Mouse (Mus musculus) heart, adult 2 months (tissue): ENCODE results near the gene Lrrc74a. TPM values are rescaled to one million over a fixed set of nuclear protein-coding genes. Genes with fewer than 3 reads are reported as not detected.
A peak's percentile ranks its signal among the peaks of the same experiment; 100 is the strongest.

Experiments
- DNase-seq, 2 experiments: peaks; one replicate each; pipeline ENCODE4 v3.0.0; 2021
- H3K27ac ChIP-seq: fragments of 200-600 bp; 2 replicates; pipeline ENCODE4 v1.8.1; 2022
- H3K27me3 ChIP-seq: fragments of 200-500 bp; 2 replicates; pipeline ENCODE4 v1.6.1; 2012; ENCODE audit warnings: mild to moderate bottlenecking, low read length, inconsistent platforms, mixed read lengths; ENCODE audit not compliant: control insufficient read depth, insufficient read depth
- H3K36me3 ChIP-seq: fragments of 200-500 bp; 2 replicates; pipeline ENCODE4 v1.6.1; 2012; ENCODE audit warnings: low read length, inconsistent platforms; ENCODE audit not compliant: control insufficient read depth, insufficient read depth
- H3K4me1 ChIP-seq: fragments of 200-500 bp; 2 replicates; pipeline ENCODE4 v1.6.1; 2011; ENCODE audit warnings: low read length; ENCODE audit not compliant: control insufficient read depth, insufficient read depth
- H3K4me3 ChIP-seq: fragments of 200-600 bp; 2 replicates; pipeline ENCODE4 v1.8.1; 2022
- H3K79me2 ChIP-seq: fragments of 200-500 bp; replicated peaks from 2 replicates; pipeline ENCODE4 v1.6.1; 2012; ENCODE audit warnings: mild to moderate bottlenecking, inconsistent platforms, low read length, moderate library complexity, mixed read lengths; ENCODE audit not compliant: control insufficient read depth, insufficient read depth
- H3K9ac ChIP-seq: fragments of 200-500 bp; 2 replicates; pipeline ENCODE4 v1.6.1; 2012; ENCODE audit warnings: low read depth, mild to moderate bottlenecking, control low read depth, inconsistent platforms, low read length, mixed read lengths
- CTCF ChIP-seq: fragments of 200-600 bp; IDR thresholded peaks from 2 replicates; pipeline ENCODE4 v1.8.1; 2022; ENCODE audit warnings: antibody characterized with exemption, mild to moderate bottlenecking, moderate library complexity
- EP300 ChIP-seq: fragments of 200-500 bp; IDR thresholded peaks from 2 replicates; pipeline ENCODE4 v1.6.1; 2011; ENCODE audit warnings: low read depth, low read length, control low read depth; ENCODE audit not compliant: insufficient read depth
- POLR2A ChIP-seq: fragments of 200-500 bp; IDR thresholded peaks from 2 replicates; pipeline ENCODE4 v1.6.1; 2011; ENCODE audit warnings: mild to moderate bottlenecking, low read depth, low read length, control low read depth; ENCODE audit not compliant: insufficient read depth
- WGBS: fragments of 180-500 bp; shearing (Covaris S2); methylation state at CpG from one replicate; pipeline ENCODE4 v1.1.7; 2018; 5-methylcytosine and 5-hydroxymethylcytosine counted together
- intact Hi-C: fragments of 180-260 bp; cut with DNase I; formaldehyde crosslinking; loops from one replicate; pipeline ENCODE4 v1.15.1; 2025
- polyA plus RNA-seq: library from polyadenylated mRNA; depleted of rRNA; stranded (reverse); fragments of >200 nt; gene quantifications from 2 replicates; pipeline ENCODE4 v1.2.3, GENCODE M21; 2012
- total RNA-seq, 2 experiments: library from RNA; stranded (reverse); gene quantifications; 2 replicates each; pipeline ENCODE4 v1.2.3; 2021

Lrrc74a gene
- total and polyA plus RNA-seq, 3 experiments = not detected

GRCm38 (mm10) chr12:86768986-86769580 lies 34.9 kb downstream of the Lrrc74a start:
- Histone ChIP-seq H3K4me3 (no peak overlapping the region), H3K27ac (peak overlapping the region; percentile 84), H3K4me1 (peaks cover 18% of the 10 kb centered on the region), H3K9ac (no peak overlapping the region), H3K36me3 (0 out of 2 replicates have a peak, but pooled peaks cover 5% of the 10 kb centered on the region), H3K79me2 (no peaks in the 10 kb centered on the region), H3K27me3 (no peaks in the 10 kb centered on the region)
- peak; percentile 79 to 89 for DNase-seq
- TF ChIP-seq CTCF = peak; percentile 84
- TF ChIP-seq EP300 = peak; percentile 87; the same call in 1 of the 2 replicates
- 0 out of 2 replicates have a peak, but pooled peaks have one; percentile 17 for TF ChIP-seq POLR2A
- intact Hi-C loops = loop anchor here (1.0 to 10.0 kb wide), 3 partner anchors 205 to 566 kb away; no protein-coding TSS in a partner anchor
- WGBS = 42% methylated on average over 4 of the region's 4 CpGs

- 0 out of 2 replicates have a peak, but pooled peaks cover 5% of the 10 kb centered on the region for H3K36me3 ChIP-seq
- peaks cover 18% of the 10 kb centered on the region for H3K4me1 ChIP-seq
- DNase-seq = no peak
- no peak overlapping the region for H3K9ac ChIP-seq
- H3K27me3 ChIP-seq = no peaks in the 10 kb centered on the region
- H3K27ac ChIP-seq = peak overlapping the region; percentile 84
- H3K4me3 ChIP-seq = no peak overlapping the region
- TF ChIP-seq POLR2A (no peak), EP300 (no peak), CTCF (no peak)
- intact Hi-C loops = loop anchor here (1.0 to 10.0 kb wide), 4 partner anchors 137 to 565 kb away; partner anchors contain the start of genes Gstz1 and Pomt2
- no peaks in the 10 kb centered on the region for H3K79me2 ChIP-seq
These were observed 35.6 kb downstream of the Lrrc74a start for GRCm38 (mm10) chr12:86769819-86770218.

GRCm38 (mm10) chr12:86770261-86770670 lies 36.1 kb downstream of the Lrrc74a start:
- peaks cover 20% of the 10 kb centered on the region for H3K4me1 ChIP-seq
- H3K27ac ChIP-seq = peak overlapping the region; percentile 84
- peak; percentile 81 to 85 for DNase-seq
- H3K27me3 ChIP-seq = no peaks in the 10 kb centered on the region
- intact Hi-C loops = loop anchor here (2.0 to 10.0 kb wide), 2 partner anchors 137 to 375 kb away; partner anchors contain the start of genes Gstz1 and Pomt2
- no peaks in the 10 kb centered on the region for H3K79me2 ChIP-seq
- no peak overlapping the region for H3K9ac ChIP-seq
- no peak overlapping the region for H3K4me3 ChIP-seq
- 0 out of 2 replicates have a peak, but pooled peaks cover 5% of the 10 kb centered on the region for H3K36me3 ChIP-seq
- under 1% methylated on average over 4 of the region's 4 CpGs for WGBS
- TF ChIP-seq CTCF (no peak), EP300 (peak; percentile 98), POLR2A (peak; percentile 37; the same call in 1 of the 2 replicates)

GRCm38 (mm10) chr12:86770927-86771326 lies 36.8 kb downstream of the Lrrc74a start:
- TF ChIP-seq POLR2A = no peak
- no peak for TF ChIP-seq EP300
- Histone ChIP-seq H3K27me3 (no peaks in the 10 kb centered on the region), H3K79me2 (no peaks in the 10 kb centered on the region), H3K4me1 (peaks cover 25% of the 10 kb centered on the region), H3K9ac (no peak overlapping the region), H3K36me3 (0 out of 2 replicates have a peak, but pooled peaks cover 5% of the 10 kb centered on the region), H3K27ac (peak overlapping the region; percentile 84), H3K4me3 (no peak overlapping the region)
- DNase-seq = no peak
- intact Hi-C loops = loop anchor here (2.0 to 10.0 kb wide), 2 partner anchors 136 to 374 kb away; partner anchors contain the start of genes Gstz1 and Pomt2
- 27% methylated on average over 3 of the region's 3 CpGs for WGBS

GRCm38 (mm10) chr12:86771823-86772427 lies 37.8 kb downstream of the Lrrc74a start:
- 9% methylated on average over 12 of the region's 12 CpGs for WGBS
- Histone ChIP-seq H3K36me3 (0 out of 2 replicates have a peak, but pooled peaks cover 5% of the 10 kb centered on the region), H3K27ac (peak overlapping the region; percentile 40), H3K4me3 (no peak overlapping the region), H3K9ac (no peak overlapping the region), H3K27me3 (no peaks in the 10 kb centered on the region), H3K79me2 (no peaks in the 10 kb centered on the region), H3K4me1 (peaks cover 33% of the 10 kb centered on the region)
- intact Hi-C loops = loop anchor here (1.0 to 10.0 kb wide), 4 partner anchors 23 to 373 kb away; partner anchors contain the start of genes Gstz1 and Pomt2
- DNase-seq = peak; percentile 90 to 91
- TF ChIP-seq POLR2A = no peak
- peak; percentile 86 for TF ChIP-seq CTCF
- TF ChIP-seq EP300 = peak; percentile 98

- DNase-seq = no peak
- 0 out of 2 replicates have a peak, but pooled peaks cover 5% of the 10 kb centered on the region for H3K36me3 ChIP-seq
- H3K4me1 ChIP-seq = peaks cover 34% of the 10 kb centered on the region
- 22% methylated on average over 3 of the region's 3 CpGs for WGBS
- no peaks in the 10 kb centered on the region for H3K27me3 ChIP-seq
- no peak overlapping the region for H3K27ac ChIP-seq
- no peak overlapping the region for H3K9ac ChIP-seq
- intact Hi-C loops = loop anchor here (1.0 to 10.0 kb wide), 3 partner anchors 23 to 372 kb away; partner anchors contain the start of genes Gstz1 and Pomt2
- H3K4me3 ChIP-seq = no peak overlapping the region
- TF ChIP-seq POLR2A (no peak), CTCF (no peak), EP300 (no peak)
- H3K79me2 ChIP-seq = no peaks in the 10 kb centered on the region
These were observed 38.4 kb downstream of the Lrrc74a start for GRCm38 (mm10) chr12:86772551-86772950.
